Mouse (Mus musculus) megakaryocyte progenitor cell, adult 5-6 weeks (primary cell): Measurements from ENCODE around the gene Ewsr1. TPM values are rescaled to one million over a fixed set of nuclear protein-coding genes. Genes with fewer than 3 reads are reported as not detected.

Experiments used
- ATAC-seq: replicated peaks from 2 replicates; pipeline ENCODE4 v1.8.0; 2016; ENCODE audit warnings: mild to moderate bottlenecking, moderate TSS enrichment, inconsistent platforms; ENCODE audit not compliant: poor library complexity
- total RNA-seq, 2 experiments: library from RNA; stranded (forward) in 1 of 2; stranded (reverse) in 1 of 2; fragments of 157-497, 149-512 nt in 1 of 2; fragments of 200-1000 nt in 1 of 2; gene quantifications; 2 replicates each; pipeline versions ENCODE4 v1.2.3 to v1.2.4; 2015 to 2017

Ewsr1 gene
- total RNA-seq, 2 experiments from 2014 or later = 217 to 513 TPM

GRCm38 (mm10) chr11:5025108-5025507 lies 74.0 kb downstream of the Ewsr1 start:
- no peak for ATAC-seq

Other genes with a start within 250 kb of the Ewsr1 start
- gene Nf2, start 249.7 kb downstream of the Ewsr1 start, total RNA-seq (2015) = 17.4 and 17.9 TPM in 2 replicates
- 48.1 and 64.9 TPM in 2 replicates for gene Nf2, start 249.7 kb downstream of the Ewsr1 start, total RNA-seq (2017)
- 12.0 and 13.7 TPM in 2 replicates for gene Nipsnap1, start 225.3 kb downstream of the Ewsr1 start, total RNA-seq (2015)
- 20.5 and 21.5 TPM in 2 replicates for gene Nipsnap1, start 225.3 kb downstream of the Ewsr1 start, total RNA-seq (2017)
- 19.7 and 20.7 TPM in 2 replicates for gene Thoc5, start 203.9 kb downstream of the Ewsr1 start, total RNA-seq (2015)
- 51.9 and 56.1 TPM in 2 replicates for gene Thoc5, start 203.9 kb downstream of the Ewsr1 start, total RNA-seq (2017)
- gene Nefh, start 151.2 kb downstream of the Ewsr1 start, total RNA-seq (2015) = 4.6 and 8.0 TPM in 2 replicates
- gene Nefh, start 151.2 kb downstream of the Ewsr1 start, total RNA-seq (2017) = 3.5 and 6.0 TPM in 2 replicates
- gene Ap1b1, start 112.4 kb downstream of the Ewsr1 start, total RNA-seq (2015) = 29.3 and 36.5 TPM in 2 replicates
- gene Ap1b1, start 112.4 kb downstream of the Ewsr1 start, total RNA-seq (2017) = 39.2 and 41.6 TPM in 2 replicates
- not detected in 2 replicates for gene Rasl10a, start 41.1 kb downstream of the Ewsr1 start, total RNA-seq (2015)
- gene Rasl10a, start 41.1 kb downstream of the Ewsr1 start, total RNA-seq (2017) = not detected in 2 replicates
- gene Gas2l1, start 33.9 kb downstream of the Ewsr1 start, total RNA-seq (2015) = 0.22 and 0.46 TPM in 2 replicates
- gene Gas2l1, start 33.9 kb downstream of the Ewsr1 start, total RNA-seq (2017) = 0.58 TPM in 1 of 2 replicates, not detected in the other
- 8.5 and 10.2 TPM in 2 replicates for gene Rhbdd3, start 340 bp downstream of the Ewsr1 start, total RNA-seq (2015)
- 22.2 and 33.8 TPM in 2 replicates for gene Rhbdd3, start 340 bp downstream of the Ewsr1 start, total RNA-seq (2017)
- 3.5 and 5.5 TPM in 2 replicates for gene Emid1, start 53.0 kb upstream of the Ewsr1 start, total RNA-seq (2015)
- 5.2 and 5.5 TPM in 2 replicates for gene Emid1, start 53.0 kb upstream of the Ewsr1 start, total RNA-seq (2017)
- gene Kremen1, start 162.3 kb upstream of the Ewsr1 start, total RNA-seq (2015) = 2.0 and 3.2 TPM in 2 replicates
- 1.9 and 2.1 TPM in 2 replicates for gene Kremen1, start 162.3 kb upstream of the Ewsr1 start, total RNA-seq (2017)